Mouse (Mus musculus): Measurements from ENCODE around the gene Dgcr2. TPM values are rescaled to one million over a fixed set of nuclear protein-coding genes. Genes with fewer than 3 reads are reported as not detected.

Dgcr2 gene
- total RNA-seq, 4 experiments from 2014 or later = 66.1 to 78.0 (median 76.2) TPM

GRCm38 (mm10) chr16:17848431-17848830 is 49.9 kb downstream of the Dgcr2 start:
- DNase-seq = no peak

- no peak for DNase-seq
Observed at GRCm38 (mm10) chr16:17843701-17844365, 54.5 kb downstream of the Dgcr2 start.

- DNase-seq = no peak
Observed at GRCm38 (mm10) chr16:17842437-17842836, 55.9 kb downstream of the Dgcr2 start.

GRCm38 (mm10) chr16:17839976-17840375 is 58.4 kb downstream of the Dgcr2 start:
- no peak for DNase-seq

- DNase-seq = no peak
Observed at GRCm38 (mm10) chr16:17838051-17838450, 60.3 kb downstream of the Dgcr2 start, which contains the start of gene Car15. Gene Car15, minus strand, starts transcription at chr16:17838364.

- DNase-seq = no peak
Observed at GRCm38 (mm10) chr16:17835481-17835880, 62.9 kb downstream of the Dgcr2 start.

GRCm38 (mm10) chr16:17834543-17834942 is 63.8 kb downstream of the Dgcr2 start:
- no peak for DNase-seq

GRCm38 (mm10) chr16:17833681-17834399 is 64.5 kb downstream of the Dgcr2 start:
- DNase-seq = no peak

- no peak for DNase-seq
Observed at GRCm38 (mm10) chr16:17833321-17833680, 65.1 kb downstream of the Dgcr2 start.

- DNase-seq = no peak
Observed at GRCm38 (mm10) chr16:17832821-17833220, 65.5 kb downstream of the Dgcr2 start, which contains the start of gene B830017H08Rik. Gene B830017H08Rik, plus strand, starts transcription at chr16:17833121.

GRCm38 (mm10) chr16:17831781-17832180 is 66.6 kb downstream of the Dgcr2 start:
- DNase-seq = no peak

- no peak for DNase-seq
Observed at GRCm38 (mm10) chr16:17830385-17831178, 67.8 kb downstream of the Dgcr2 start.

GRCm38 (mm10) chr16:17828867-17829266 is 69.5 kb downstream of the Dgcr2 start:
- no peak for DNase-seq

- DNase-seq = no peak
Observed at GRCm38 (mm10) chr16:17828229-17828628, 70.1 kb downstream of the Dgcr2 start.

GRCm38 (mm10) chr16:17826500-17826899 is 71.9 kb downstream of the Dgcr2 start:
- no peak for DNase-seq

- DNase-seq = no peak
Observed at GRCm38 (mm10) chr16:17816528-17816927, 81.8 kb downstream of the Dgcr2 start.

GRCm38 (mm10) chr16:17815411-17816402 is 82.7 kb downstream of the Dgcr2 start:
- DNase-seq = peak; percentile 37

- no peak for DNase-seq
Observed at GRCm38 (mm10) chr16:17813173-17813572, 85.2 kb downstream of the Dgcr2 start.

GRCm38 (mm10) chr16:17812120-17812519 is 86.2 kb downstream of the Dgcr2 start:
- DNase-seq = no peak

- DNase-seq = no peak
Observed at GRCm38 (mm10) chr16:17809711-17810110, 88.7 kb downstream of the Dgcr2 start.

GRCm38 (mm10) chr16:17809125-17809524 is 89.2 kb downstream of the Dgcr2 start:
- no peak for DNase-seq
